Mouse (Mus musculus): Measurements from ENCODE around the gene Plekha5.

GRCm38 (mm10) chr6:140498958-140499357 is 75.1 kb downstream of the Plekha5 start:
- TF ChIP-seq CTCF (IDR thresholded peaks at IDR 0.05; ENCODE audit: control insufficient read depth, insufficient read depth, insufficient replicate concordance, low read depth, low read length) (no peak), POLR2A (IDR thresholded peaks at IDR 0.05; ENCODE audit: control insufficient read depth, low read depth, low read length) (no peak)

Measured in testis, adult 2 months (tissue).